Mouse (Mus musculus) myocyte (in vitro differentiated cells): Measurements from ENCODE around the gene Cpne9. TPM values are rescaled to one million over a fixed set of nuclear protein-coding genes. Genes with fewer than 3 reads are reported as not detected.

ENCODE experiments used
- H3K27me3 ChIP-seq: one replicate; pipeline ENCODE4 v1.6.1; 2011; ENCODE audit not compliant: control insufficient read depth, insufficient read depth, insufficient read length
- H3K36me3 ChIP-seq: one replicate; pipeline ENCODE4 v1.6.1; 2011; ENCODE audit not compliant: control insufficient read depth, insufficient read depth
- H3K4me2 ChIP-seq: one replicate; pipeline ENCODE4 v1.6.1; 2011; ENCODE audit warnings: low read depth, control low read depth
- H3K4me3 ChIP-seq: one replicate; pipeline ENCODE4 v1.5.1; 2011; ENCODE audit warnings: mild to moderate bottlenecking, control low read depth, moderate library complexity
- H3K79me2 ChIP-seq: one replicate; pipeline ENCODE4 v1.6.1; 2011; ENCODE audit not compliant: control insufficient read depth, insufficient read depth
- H3ac ChIP-seq: one replicate; pipeline ENCODE4 v1.6.1; 2011; ENCODE audit not compliant: control insufficient read depth, insufficient read length
- CEBPB ChIP-seq: IDR thresholded peaks from 2 replicates; pipeline ENCODE4 v1.6.1; 2011; ENCODE audit warnings: mild to moderate bottlenecking, moderate library complexity; ENCODE audit not compliant: poor library complexity, insufficient read depth, severe bottlenecking
- E2F4 ChIP-seq: IDR thresholded peaks from one replicate; pipeline ENCODE4 v1.6.1; 2011; ENCODE audit warnings: mild to moderate bottlenecking, control low read depth, moderate library complexity; ENCODE audit not compliant: insufficient read depth
- MAX ChIP-seq: IDR thresholded peaks from one replicate; pipeline ENCODE4 v1.6.1; 2011; ENCODE audit warnings: low read depth, mild to moderate bottlenecking, control low read depth
- MYOD1 ChIP-seq, 3 experiments: IDR thresholded peaks; one replicate each; pipeline ENCODE4 v1.6.1; 2011; ENCODE audit warnings: control low read depth in 2 of 3, low read depth in 2 of 3, mild to moderate bottlenecking in 2 of 3, moderate library complexity in 1 of 3; ENCODE audit not compliant: insufficient read length in 2 of 3, control insufficient read depth in 1 of 3
- MYOG ChIP-seq, 3 experiments: IDR thresholded peaks; one replicate each; pipeline ENCODE4 v1.6.1; 2011; ENCODE audit warnings: control low read depth in 2 of 3, low read depth in 2 of 3, mild to moderate bottlenecking in 2 of 3; ENCODE audit not compliant: insufficient read length in 2 of 3, control insufficient read depth in 1 of 3, insufficient read depth in 1 of 3
- POLR2A ChIP-seq: IDR thresholded peaks from one replicate; pipeline ENCODE4 v1.6.1; 2011; ENCODE audit warnings: low read depth, mild to moderate bottlenecking, control low read depth, moderate library complexity; ENCODE audit not compliant: insufficient read length
- POLR2AphosphoS2 ChIP-seq: IDR thresholded peaks from one replicate; pipeline ENCODE4 v1.6.1; 2011; ENCODE audit warnings: low read depth, control low read depth; ENCODE audit not compliant: insufficient read length
- REST ChIP-seq: IDR thresholded peaks from one replicate; pipeline ENCODE4 v1.6.1; 2011; ENCODE audit warnings: mild to moderate bottlenecking, control low read depth, moderate library complexity; ENCODE audit not compliant: insufficient read depth, insufficient read length
- SRF ChIP-seq: IDR thresholded peaks from one replicate; pipeline ENCODE4 v1.6.1; 2011; ENCODE audit warnings: low read depth; ENCODE audit not compliant: control insufficient read depth, insufficient read length
- TCF12 ChIP-seq: IDR thresholded peaks from one replicate; pipeline ENCODE4 v1.6.1; 2011; ENCODE audit warnings: mild to moderate bottlenecking, control low read depth; ENCODE audit not compliant: poor library complexity, insufficient read depth, severe bottlenecking
- TCF3 ChIP-seq: IDR thresholded peaks from one replicate; pipeline ENCODE4 v1.6.1; 2011; ENCODE audit warnings: low read depth, control low read depth; ENCODE audit not compliant: insufficient read length
- USF1 ChIP-seq: IDR thresholded peaks from one replicate; pipeline ENCODE4 v1.6.1; 2011; ENCODE audit warnings: low read depth, mild to moderate bottlenecking, control low read depth, moderate library complexity
- polyA plus RNA-seq: library from polyadenylated mRNA; unstranded; fragments of >200 nt; fragmentation: generic; extraction: Trizol; gene quantifications from one replicate; pipeline ENCODE4 v1.2.1, GENCODE M21; 2012; ENCODE audit warnings: missing spikeins

Gene Cpne9
- polyA plus RNA-seq, 1 experiment, result 0.08 TPM

DNA sequence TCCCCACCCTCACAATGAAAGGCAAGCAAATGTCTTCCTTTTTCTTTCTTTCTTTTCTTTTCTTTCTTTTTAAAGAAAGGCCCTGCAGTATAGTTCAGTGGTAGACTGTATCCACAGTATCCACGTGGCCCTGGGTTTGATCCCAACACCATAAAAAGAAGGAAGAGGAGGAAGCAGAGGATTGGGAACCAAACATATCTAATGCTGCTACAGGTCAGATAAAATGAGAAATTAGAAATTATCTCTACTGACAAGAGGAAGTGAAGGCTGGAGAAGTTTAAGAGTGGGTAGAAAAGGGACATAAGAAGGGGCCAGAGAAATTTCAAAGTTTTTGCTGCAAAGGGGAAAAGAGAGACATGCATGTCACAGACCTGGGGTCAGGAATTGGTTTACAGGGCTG, 4.2 kb downstream of the Cpne9 start:
- Histone ChIP-seq H3ac (no peak overlapping the region), H3K27me3 (peaks cover 28% of the 10 kb centered on the region), H3K4me3 (no peak overlapping the region), H3K36me3 (no peaks in the 10 kb centered on the region), H3K79me2 (no peaks in the 10 kb centered on the region), H3K4me2 (no peak overlapping the region)
- TF ChIP-seq MYOG (IDR thresholded peaks at IDR 0.05; ENCODE audit: control insufficient read depth in 1 of 3, insufficient read depth in 1 of 3, insufficient read length in 2 of 3, low read depth in 2 of 3), result no peak
- TF ChIP-seq USF1, result no peak
- no peak for TF ChIP-seq POLR2AphosphoS2
- no peak for TF ChIP-seq TCF3
- no peak for TF ChIP-seq CEBPB
- no peak for TF ChIP-seq POLR2A
- no peak for TF ChIP-seq MAX

DNA sequence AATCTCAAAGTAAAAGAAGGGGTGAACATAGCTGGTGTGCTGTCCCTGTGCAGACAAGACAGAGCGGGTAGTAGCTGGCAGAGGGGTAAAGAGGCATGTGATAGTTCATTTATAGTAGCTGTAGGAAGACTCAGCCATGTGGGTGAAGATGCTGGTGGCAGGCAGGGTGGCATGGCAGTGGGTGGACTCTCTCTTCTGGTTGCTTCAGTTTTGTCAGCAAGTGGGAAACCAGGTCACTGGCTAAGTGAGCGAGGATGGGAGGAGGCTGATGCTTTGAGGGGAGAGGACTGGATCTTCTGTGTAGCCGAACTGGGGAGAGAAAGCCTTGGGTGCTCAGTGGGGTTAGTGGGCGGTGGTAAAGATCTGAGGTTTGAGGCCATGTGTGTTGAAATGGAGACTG, 5.1 kb downstream of the Cpne9 start:
- H3K27me3 ChIP-seq, result peaks cover 25% of the 10 kb centered on the region
- no peaks in the 10 kb centered on the region for H3K79me2 ChIP-seq
- no peak overlapping the region for H3ac ChIP-seq
- no peak overlapping the region for H3K4me2 ChIP-seq
- no peak overlapping the region for H3K4me3 ChIP-seq
- no peaks in the 10 kb centered on the region for H3K36me3 ChIP-seq
- no peak for TF ChIP-seq TCF3
- no peak for TF ChIP-seq POLR2A
- TF ChIP-seq POLR2AphosphoS2, result no peak
- TF ChIP-seq MYOG (IDR thresholded peaks at IDR 0.05; ENCODE audit: control insufficient read depth in 1 of 3, insufficient read depth in 1 of 3, insufficient read length in 2 of 3, low read depth in 2 of 3), result no peak
- no peak for TF ChIP-seq CEBPB
- no peak for TF ChIP-seq TCF12
- TF ChIP-seq MYOD1 (IDR thresholded peaks at IDR 0.05; ENCODE audit: control insufficient read depth in 1 of 3, insufficient read length in 2 of 3, low read depth in 2 of 3), result no peak
- no peak for TF ChIP-seq USF1
- TF ChIP-seq MAX, result no peak
- TF ChIP-seq REST, result no peak
- no peak for TF ChIP-seq SRF
- TF ChIP-seq E2F4, result no peak

DNA sequence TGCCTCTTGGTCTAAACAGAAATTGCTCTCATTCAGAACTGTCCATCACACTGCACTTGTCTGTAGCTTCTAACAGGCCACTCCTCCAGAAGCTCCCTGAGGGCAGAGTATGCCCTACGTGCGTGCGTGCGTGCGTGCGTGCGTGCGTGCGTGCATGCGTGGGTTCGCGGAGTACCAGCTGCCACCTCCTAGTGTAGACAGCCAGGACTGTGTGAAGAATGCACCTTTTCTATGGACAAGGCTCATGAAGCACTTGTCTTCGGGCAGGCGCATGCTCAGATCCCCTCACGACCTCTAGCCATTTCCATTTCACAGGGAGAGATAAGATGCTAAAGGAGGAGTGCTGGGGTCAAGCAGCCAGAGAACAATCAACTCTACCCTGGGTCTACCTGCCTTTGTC, 7.2 kb downstream of the Cpne9 start:
- H3ac ChIP-seq, result no peak overlapping the region
- no peaks in the 10 kb centered on the region for H3K36me3 ChIP-seq
- no peak overlapping the region for H3K4me2 ChIP-seq
- H3K27me3 ChIP-seq, result peaks cover 4% of the 10 kb centered on the region
- no peak overlapping the region for H3K4me3 ChIP-seq
- TF ChIP-seq E2F4 (no peak), POLR2AphosphoS2 (no peak), REST (no peak), POLR2A (no peak), MYOG (IDR thresholded peaks at IDR 0.05; ENCODE audit: control insufficient read depth in 1 of 3, insufficient read depth in 1 of 3, insufficient read length in 2 of 3, low read depth in 2 of 3) (no peak), MAX (no peak), MYOD1 (IDR thresholded peaks at IDR 0.05; ENCODE audit: control insufficient read depth in 1 of 3, insufficient read length in 2 of 3, low read depth in 2 of 3) (no peak)
- no peaks in the 10 kb centered on the region for H3K79me2 ChIP-seq

DNA sequence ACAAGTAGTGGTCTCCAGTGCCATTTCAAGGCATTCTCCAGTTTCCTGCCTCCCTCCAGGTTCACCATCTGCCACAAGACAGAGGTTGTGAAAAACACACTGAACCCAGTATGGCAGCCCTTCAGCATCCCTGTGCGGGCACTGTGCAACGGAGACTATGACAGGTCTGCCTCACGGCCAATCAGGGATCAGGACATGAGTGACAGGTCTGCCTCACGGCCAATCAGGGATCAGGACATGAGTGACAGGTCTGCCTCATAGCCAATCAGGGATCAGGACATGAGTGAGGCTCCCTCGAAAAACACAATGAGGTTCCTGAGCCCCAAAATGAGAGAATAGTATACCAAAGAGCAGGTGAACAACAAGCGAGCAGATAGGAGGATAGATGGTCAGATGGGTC, 8.2 kb downstream of the Cpne9 start:
- Histone ChIP-seq H3K79me2 (no peaks in the 10 kb centered on the region), H3K27me3 (no peaks in the 10 kb centered on the region), H3ac (no peak overlapping the region), H3K4me2 (no peak overlapping the region), H3K4me3 (no peak overlapping the region), H3K36me3 (no peaks in the 10 kb centered on the region)
- TF ChIP-seq USF1 (no peak), MAX (no peak), E2F4 (no peak), CEBPB (no peak), MYOG (IDR thresholded peaks at IDR 0.05; ENCODE audit: control insufficient read depth in 1 of 3, insufficient read depth in 1 of 3, insufficient read length in 2 of 3, low read depth in 2 of 3) (no peak), REST (no peak), POLR2A (no peak), MYOD1 (IDR thresholded peaks at IDR 0.05; ENCODE audit: control insufficient read depth in 1 of 3, insufficient read length in 2 of 3, low read depth in 2 of 3) (no peak), TCF3 (no peak)

DNA sequence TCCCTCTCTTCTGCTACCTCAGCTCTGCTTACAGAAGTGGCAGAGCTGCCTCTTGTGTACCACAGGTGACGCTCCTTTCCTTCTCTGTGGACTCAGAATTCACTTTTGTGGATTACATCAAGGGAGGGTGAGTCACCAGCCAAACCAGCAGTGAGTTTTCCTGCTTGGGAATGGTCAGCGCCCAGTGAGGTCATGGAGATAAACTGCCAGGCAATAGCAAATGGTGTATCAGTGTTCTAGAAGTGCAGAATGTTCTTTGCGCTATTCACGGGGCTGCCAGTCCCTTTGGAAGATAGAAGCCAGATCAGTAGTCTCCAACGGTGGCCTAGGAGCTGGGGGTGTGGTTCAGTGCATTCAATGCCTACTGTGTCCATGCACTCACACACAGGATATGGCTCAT, 10.8 kb downstream of the Cpne9 start:
- Histone ChIP-seq H3K36me3 (no peaks in the 10 kb centered on the region), H3K79me2 (no peaks in the 10 kb centered on the region), H3ac (no peak overlapping the region), H3K27me3 (no peaks in the 10 kb centered on the region), H3K4me3 (no peak overlapping the region), H3K4me2 (peak overlapping the region; percentile 1)
- TF ChIP-seq TCF3 (no peak), MAX (no peak), SRF (no peak), REST (no peak), TCF12 (no peak), POLR2AphosphoS2 (no peak), E2F4 (no peak), POLR2A (no peak), MYOD1 (IDR thresholded peaks at IDR 0.05; ENCODE audit: control insufficient read depth in 1 of 3, insufficient read length in 2 of 3, low read depth in 2 of 3) (no peak), MYOG (IDR thresholded peaks at IDR 0.05; ENCODE audit: control insufficient read depth in 1 of 3, insufficient read depth in 1 of 3, insufficient read length in 2 of 3, low read depth in 2 of 3) (no peak), USF1 (no peak), CEBPB (no peak)
